Mouse (Mus musculus) E14TG2a.4 (cell line): Measurements from ENCODE around the gene Hoxa4.

Experiments
- CTCF ChIP-seq: conservative IDR thresholded peaks from 2 replicates; pipeline ENCODE4 v1.5.1; 2014; ENCODE audit warnings: low read length
- NANOG ChIP-seq: IDR thresholded peaks from 2 replicates; pipeline ENCODE4 v1.6.1; 2014; ENCODE audit warnings: borderline replicate concordance, low read length, mixed read lengths

GRCm38 (mm10) chr6:52235267-52235666, 43.7 kb upstream of the Hoxa4 start:
- no peak for TF ChIP-seq CTCF
- no peak for TF ChIP-seq NANOG
